Mouse (Mus musculus): ENCODE results near the gene Gm10320. TPM values are rescaled to one million over a fixed set of nuclear protein-coding genes. Genes with fewer than 3 reads are reported as not detected.

The Gm10320 gene
- polyA plus RNA-seq, 1 experiment from 2014 or later, result 0.56 TPM

GRCm38 (mm10) chr13:98502236-98502812, 10.5 kb upstream of the Gm10320 start:
- 0 out of 2 replicates have a peak overlapping the region, but pooled peaks have one; percentile 57 for H3K4me2 ChIP-seq
- WGBS, result under 1% methylated on average over 16 of the region's 16 CpGs
- no peaks in the 10 kb centered on the region for H3K9me3 ChIP-seq

DNA sequence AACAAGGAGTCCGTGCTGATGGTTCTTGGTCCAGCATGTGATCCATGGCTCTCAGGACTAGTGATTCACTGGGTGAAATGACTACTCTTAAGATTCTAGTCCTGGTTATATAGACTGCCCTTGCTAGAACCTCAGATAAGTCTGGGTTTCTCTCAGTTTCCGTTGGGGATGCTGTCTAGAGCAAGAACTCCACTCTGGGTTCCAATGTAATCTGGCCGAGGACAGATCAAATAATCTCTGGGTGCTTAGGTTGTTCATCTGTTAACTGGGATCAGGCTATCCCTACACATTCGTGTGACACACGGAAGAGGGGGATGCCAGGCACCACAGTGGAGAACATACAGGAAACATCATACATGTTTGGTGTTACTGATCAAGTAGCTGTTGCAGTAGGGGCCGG, 9.5 kb upstream of the Gm10320 start:
- no peaks in the 10 kb centered on the region for H3K36me3 ChIP-seq (replicated peaks)
- H3K4me3 ChIP-seq, result no peak overlapping the region
- no peaks in the 10 kb centered on the region for H3K9me3 ChIP-seq
- peaks cover 31% of the 10 kb centered on the region for H3K4me1 ChIP-seq
- no peak overlapping the region for H3K4me2 ChIP-seq
- no peak for ATAC-seq (replicated peaks)
- no peak overlapping the region for H3K9ac ChIP-seq
- H3K27me3 ChIP-seq (replicated peaks), result peaks cover 82% of the 10 kb centered on the region
- H3K27ac ChIP-seq, result no peak overlapping the region
- 12% methylated on average over 6 of the region's 6 CpGs for WGBS

More at GRCm38 (mm10) chr13:98502236-98502812, 10.5 kb upstream of the Gm10320 start:
- Histone ChIP-seq H3K36me3 (replicated peaks) (no peaks in the 10 kb centered on the region), H3K27me3 (replicated peaks) (peaks cover 83% of the 10 kb centered on the region), H3K9ac (no peak overlapping the region), H3K27ac (no peak overlapping the region), H3K4me1 (peaks cover 23% of the 10 kb centered on the region), H3K4me3 (no peak overlapping the region)
- ATAC-seq (replicated peaks), result no peak

GRCm38 (mm10) chr13:98500471-98501125, 8.8 kb upstream of the Gm10320 start:
- Histone ChIP-seq H3K27ac (no peak overlapping the region), H3K27me3 (replicated peaks) (peaks cover 78% of the 10 kb centered on the region), H3K36me3 (replicated peaks) (no peaks in the 10 kb centered on the region), H3K4me2 (no peak overlapping the region), H3K4me1 (peaks cover 31% of the 10 kb centered on the region), H3K4me3 (no peak overlapping the region), H3K9ac (no peak overlapping the region), H3K9me3 (no peaks in the 10 kb centered on the region)
- ATAC-seq (replicated peaks), result no peak
- WGBS, result 29% methylated on average over 13 of the region's 13 CpGs

DNA sequence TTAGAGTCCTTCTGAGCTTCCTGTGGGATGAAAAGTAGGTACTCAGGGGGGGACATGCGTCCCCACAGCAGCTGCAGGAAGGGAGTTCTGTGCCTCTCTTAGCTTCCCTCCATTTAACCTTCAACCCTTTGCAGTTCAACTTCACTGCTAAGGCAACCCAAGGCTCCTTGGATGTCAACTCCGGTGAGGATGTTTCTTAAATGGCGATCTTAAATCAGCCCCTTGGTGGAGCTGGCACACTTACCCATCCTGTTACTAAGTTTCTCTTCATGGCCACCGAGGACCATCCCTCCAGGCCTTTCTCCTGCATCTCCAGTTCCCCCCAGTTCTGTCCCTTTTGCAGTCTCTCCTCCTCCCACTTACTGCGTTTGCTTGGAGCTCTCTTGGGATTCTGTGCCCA, 6.8 kb upstream of the Gm10320 start:
- 65% methylated on average over 5 of the region's 5 CpGs for WGBS
- no peaks in the 10 kb centered on the region for H3K36me3 ChIP-seq (replicated peaks)
- H3K27ac ChIP-seq, result no peak overlapping the region
- no peak overlapping the region for H3K4me3 ChIP-seq
- H3K9me3 ChIP-seq, result no peaks in the 10 kb centered on the region
- no peak overlapping the region for H3K4me2 ChIP-seq
- H3K4me1 ChIP-seq, result peaks cover 19% of the 10 kb centered on the region
- peaks cover 70% of the 10 kb centered on the region for H3K27me3 ChIP-seq (replicated peaks)
- no peak for ATAC-seq (replicated peaks)
- H3K9ac ChIP-seq, result no peak overlapping the region

DNA sequence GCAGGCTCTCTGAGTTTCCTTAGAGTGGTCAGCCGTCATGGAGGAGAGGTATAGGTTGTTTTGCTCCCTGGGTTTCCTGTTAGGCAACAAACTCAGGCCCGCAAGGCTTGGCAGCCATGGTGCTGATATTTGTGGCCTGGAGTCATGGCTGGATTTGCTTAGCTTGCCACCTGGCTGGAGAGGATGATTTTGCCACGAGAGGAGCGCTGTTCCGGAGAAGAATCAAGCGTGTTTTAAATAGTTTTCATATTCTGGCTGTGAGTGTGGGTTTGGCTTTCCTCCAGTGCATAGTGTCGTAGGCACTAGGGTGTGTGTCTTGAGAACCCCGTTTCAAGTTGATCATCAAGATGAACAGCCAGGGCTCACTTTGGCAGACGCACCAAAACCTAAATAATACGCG, 6.3 kb upstream of the Gm10320 start:
- Histone ChIP-seq H3K9ac (no peak overlapping the region), H3K4me1 (peaks cover 15% of the 10 kb centered on the region), H3K27ac (no peak overlapping the region), H3K4me2 (no peak overlapping the region), H3K4me3 (no peak overlapping the region), H3K27me3 (replicated peaks) (peaks cover 69% of the 10 kb centered on the region), H3K9me3 (no peaks in the 10 kb centered on the region), H3K36me3 (replicated peaks) (no peaks in the 10 kb centered on the region)
- no peak for ATAC-seq (replicated peaks)
- 73% methylated on average over 11 of the region's 11 CpGs for WGBS

DNA sequence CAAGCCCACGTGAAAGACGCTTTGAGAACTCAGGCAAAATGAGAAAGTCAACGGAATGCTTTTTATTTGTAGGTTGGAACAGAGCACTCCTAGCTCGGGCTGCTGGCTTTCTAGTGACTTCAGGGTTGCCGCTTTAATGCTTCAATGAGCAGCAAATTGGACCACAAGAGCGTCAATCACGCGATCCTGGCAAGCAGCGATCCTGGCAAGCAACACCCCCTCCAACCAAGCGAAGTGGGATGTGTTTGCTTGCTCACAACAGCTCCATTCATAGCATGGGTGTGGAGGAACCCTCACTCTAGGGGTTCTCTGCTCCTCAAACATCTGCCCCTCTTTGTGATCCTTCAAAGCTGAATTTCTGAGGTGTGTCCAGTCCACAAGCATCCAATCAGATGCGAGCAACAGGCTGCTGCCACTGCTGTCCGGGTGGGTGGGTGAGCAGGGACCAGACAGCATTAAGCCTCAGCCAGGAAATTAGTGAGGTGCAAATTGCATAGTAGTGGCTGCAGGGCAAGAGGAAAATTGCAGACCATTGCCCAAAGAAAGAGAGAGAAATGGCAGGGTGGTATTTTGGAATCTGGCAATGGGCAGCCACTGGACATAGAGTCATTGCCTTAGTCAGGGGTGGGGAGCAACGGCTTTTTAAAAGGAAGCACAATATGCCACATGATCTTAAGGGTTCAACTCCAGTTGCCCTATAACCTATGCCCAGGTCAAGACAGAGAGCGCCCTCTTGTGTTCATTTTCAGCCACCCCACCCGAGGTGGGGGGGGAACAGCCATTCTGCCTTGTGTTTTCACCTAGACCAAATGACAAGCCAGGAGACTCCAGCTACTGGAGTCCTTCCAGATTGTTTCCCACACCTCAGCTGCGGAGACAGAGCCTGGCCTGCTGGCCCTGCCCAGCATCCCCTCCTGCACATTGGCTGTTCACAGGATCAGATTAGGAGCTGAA, 5.4 kb upstream of the Gm10320 start:
- H3K27me3 ChIP-seq (replicated peaks), result peaks cover 61% of the 10 kb centered on the region
- peak overlapping the region; percentile 22 for H3K4me2 ChIP-seq
- 0 out of 2 replicates have a peak, but pooled peaks have one; percentile 37 for ATAC-seq (replicated peaks)
- no peaks in the 10 kb centered on the region for H3K36me3 ChIP-seq (replicated peaks)
- no peaks in the 10 kb centered on the region for H3K9me3 ChIP-seq
- H3K9ac ChIP-seq, result no peak overlapping the region
- WGBS, result 12% methylated on average over 16 of the region's 16 CpGs
- H3K4me1 ChIP-seq, result peaks cover 8% of the 10 kb centered on the region
- H3K27ac ChIP-seq, result no peak overlapping the region
- H3K4me3 ChIP-seq, result no peak overlapping the region

- no peak overlapping the region for H3K27ac ChIP-seq
- no peaks in the 10 kb centered on the region for H3K36me3 ChIP-seq (replicated peaks)
- H3K9me3 ChIP-seq, result no peaks in the 10 kb centered on the region
- H3K27me3 ChIP-seq (replicated peaks), result peaks cover 35% of the 10 kb centered on the region
- 76% methylated on average over 7 of the region's 8 CpGs for WGBS
- peaks cover 8% of the 10 kb centered on the region for H3K4me1 ChIP-seq
- ATAC-seq (replicated peaks), result no peak
- H3K4me3 ChIP-seq, result no peak overlapping the region
- H3K4me2 ChIP-seq, result no peak overlapping the region
- H3K9ac ChIP-seq, result no peak overlapping the region
Observed at GRCm38 (mm10) chr13:98494492-98495064, 2.8 kb upstream of the Gm10320 start.

DNA sequence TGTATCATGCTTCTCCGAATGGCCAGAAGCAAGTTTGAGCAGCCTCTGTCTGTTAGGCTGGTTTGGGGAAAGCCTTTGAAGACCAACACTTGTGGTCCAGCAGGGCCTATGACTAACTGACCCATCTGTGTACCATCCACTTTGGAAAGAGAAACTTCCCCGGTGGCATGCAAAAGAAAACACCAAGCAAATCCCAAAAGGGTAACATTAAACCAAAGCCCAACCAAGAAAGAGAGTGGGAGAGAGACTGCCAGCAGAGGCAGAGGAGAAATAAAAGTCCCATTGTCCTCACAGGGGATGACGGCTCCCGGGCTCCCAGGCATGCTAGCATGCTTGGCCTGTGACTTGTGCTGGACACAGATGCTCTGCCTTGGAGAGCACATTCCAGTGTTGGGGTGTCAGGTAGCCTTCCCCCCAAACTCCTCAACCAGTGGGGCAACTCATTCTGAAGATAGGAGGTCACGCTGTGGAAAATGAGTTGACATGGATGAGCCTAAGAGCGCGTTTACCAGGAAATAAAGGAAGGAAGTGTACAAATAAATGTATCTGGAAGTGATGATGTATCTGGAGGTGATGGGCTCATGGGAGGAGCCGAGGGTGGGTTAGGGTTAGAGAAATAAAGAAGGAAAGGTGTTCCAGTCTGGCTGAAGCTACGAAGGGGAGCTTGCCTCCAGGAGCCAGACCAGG, 911 bp upstream of the Gm10320 start:
- 67% methylated on average over 9 of the region's 9 CpGs for WGBS
- ATAC-seq (replicated peaks), result no peak
- no peaks in the 10 kb centered on the region for H3K36me3 ChIP-seq (replicated peaks)
- H3K27ac ChIP-seq, result no peak overlapping the region
- H3K27me3 ChIP-seq (replicated peaks), result peaks cover 16% of the 10 kb centered on the region
- H3K4me2 ChIP-seq, result no peak overlapping the region
- H3K9ac ChIP-seq, result no peak overlapping the region
- H3K4me1 ChIP-seq, result peaks cover 8% of the 10 kb centered on the region
- no peaks in the 10 kb centered on the region for H3K9me3 ChIP-seq
- H3K4me3 ChIP-seq, result no peak overlapping the region

DNA sequence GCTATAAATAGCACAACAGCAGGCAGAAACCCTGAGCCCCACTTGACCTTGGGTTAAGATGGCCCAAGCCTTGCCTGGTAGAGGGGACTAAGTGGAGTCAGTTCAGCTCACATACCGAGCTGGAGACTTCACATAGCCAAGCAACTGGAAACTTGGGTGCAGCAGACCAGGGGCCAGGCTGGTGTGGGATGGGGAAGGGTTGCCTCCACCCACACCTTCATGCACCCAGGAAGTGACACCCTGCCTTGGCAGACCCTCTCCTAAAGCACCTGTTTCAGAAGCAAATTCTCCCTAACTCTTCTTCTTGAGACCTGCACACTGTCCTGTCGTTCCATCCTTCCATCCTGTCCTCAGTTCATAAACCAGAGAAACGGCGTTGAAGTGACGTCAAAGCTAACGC, 5.1 kb downstream of the Gm10320 start:
- ATAC-seq (replicated peaks), result no peak
- WGBS, result 93% methylated on average over 6 of the region's 6 CpGs
- Histone ChIP-seq H3K27ac (no peak overlapping the region), H3K36me3 (replicated peaks) (no peaks in the 10 kb centered on the region), H3K27me3 (replicated peaks) (no peaks in the 10 kb centered on the region), H3K9ac (no peak overlapping the region), H3K9me3 (no peaks in the 10 kb centered on the region), H3K4me1 (no peaks in the 10 kb centered on the region), H3K4me2 (no peak overlapping the region), H3K4me3 (no peak overlapping the region)

DNA sequence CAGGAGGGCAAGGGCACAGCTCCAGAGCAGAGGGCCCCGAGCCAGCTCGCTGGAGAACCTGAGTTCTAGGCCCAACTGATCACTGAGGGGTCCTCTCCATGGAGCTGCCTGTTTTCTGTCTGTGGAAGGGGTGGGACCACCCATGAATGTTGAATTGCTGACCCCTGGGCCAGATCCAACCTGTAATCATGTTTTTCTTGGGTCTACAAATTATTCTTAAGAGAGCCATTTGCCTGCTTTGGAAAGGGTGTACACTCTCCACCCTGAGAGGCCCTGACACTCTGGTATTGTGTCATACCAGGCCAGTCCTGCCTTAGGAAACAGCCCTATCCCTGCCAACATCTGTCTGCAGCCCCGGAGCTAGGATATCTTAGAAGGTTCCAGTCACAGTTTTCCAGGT, 5.6 kb downstream of the Gm10320 start:
- Histone ChIP-seq H3K27ac (no peak overlapping the region), H3K4me3 (no peak overlapping the region), H3K9ac (no peak overlapping the region), H3K4me1 (no peaks in the 10 kb centered on the region), H3K36me3 (replicated peaks) (no peaks in the 10 kb centered on the region), H3K27me3 (replicated peaks) (no peaks in the 10 kb centered on the region), H3K9me3 (no peaks in the 10 kb centered on the region), H3K4me2 (no peak overlapping the region)
- WGBS, result 85% methylated on average over 3 of the region's 3 CpGs
- ATAC-seq (replicated peaks), result no peak

DNA sequence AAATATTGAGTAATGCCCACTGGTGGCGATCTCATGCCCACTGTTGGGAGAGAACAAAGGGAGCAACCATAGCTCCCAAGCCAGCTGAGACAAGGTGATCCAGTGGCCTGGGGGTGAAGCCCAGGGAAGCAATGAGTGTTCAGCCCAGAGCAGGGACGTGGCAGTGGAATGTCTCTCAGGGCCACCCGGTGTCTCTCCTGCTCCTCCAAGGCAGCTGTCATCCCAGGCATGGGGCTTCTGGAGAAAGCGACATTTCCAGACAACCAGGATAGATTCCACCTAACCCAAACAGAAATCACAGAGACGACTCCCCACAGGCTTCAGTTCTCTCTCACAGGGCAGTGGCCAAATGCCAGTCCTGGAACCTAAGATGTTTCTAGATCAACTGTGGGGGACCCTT, 6.4 kb downstream of the Gm10320 start:
- no peaks in the 10 kb centered on the region for H3K4me1 ChIP-seq
- H3K27me3 ChIP-seq (replicated peaks), result no peaks in the 10 kb centered on the region
- H3K4me3 ChIP-seq, result no peak overlapping the region
- ATAC-seq (replicated peaks), result no peak
- no peak overlapping the region for H3K27ac ChIP-seq
- no peaks in the 10 kb centered on the region for H3K9me3 ChIP-seq
- no peak overlapping the region for H3K4me2 ChIP-seq
- no peaks in the 10 kb centered on the region for H3K36me3 ChIP-seq (replicated peaks)
- WGBS, result 85% methylated on average over 5 of the region's 5 CpGs
- no peak overlapping the region for H3K9ac ChIP-seq

DNA sequence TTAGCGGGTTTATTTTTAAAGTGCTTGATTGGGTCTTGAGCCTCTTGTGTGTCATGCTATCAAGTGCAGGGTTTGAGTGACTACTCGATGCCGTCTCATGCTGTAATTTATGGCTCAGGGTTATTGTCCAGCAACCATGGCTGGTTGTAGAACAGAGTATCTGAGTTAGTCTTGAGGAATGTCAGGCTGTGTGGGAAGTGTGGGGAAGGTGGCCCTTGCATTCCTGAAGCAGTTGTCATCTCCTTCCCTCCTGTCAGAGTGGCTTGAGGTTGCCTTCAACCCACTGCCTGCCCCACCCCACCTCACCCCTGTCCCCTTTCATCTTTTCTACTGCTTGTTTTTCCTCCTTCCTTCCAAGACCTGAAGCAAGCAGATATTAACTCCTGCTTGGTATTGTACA, 13.8 kb downstream of the Gm10320 start:
- WGBS, result 88% methylated on average over 3 of the region's 3 CpGs
- no peaks in the 10 kb centered on the region for H3K27me3 ChIP-seq (replicated peaks)
- no peak overlapping the region for H3K27ac ChIP-seq
- H3K9ac ChIP-seq, result no peak overlapping the region
- no peak overlapping the region for H3K4me3 ChIP-seq
- no peaks in the 10 kb centered on the region for H3K36me3 ChIP-seq (replicated peaks)
- H3K9me3 ChIP-seq, result no peaks in the 10 kb centered on the region
- no peak overlapping the region for H3K4me2 ChIP-seq
- no peak for ATAC-seq (replicated peaks)
- H3K4me1 ChIP-seq, result peaks cover 10% of the 10 kb centered on the region

Measured in midbrain, embryonic 15.5 days (tissue).